Mouse (Mus musculus): ENCODE results near the gene Fam217a. TPM values are rescaled to one million over a fixed set of nuclear protein-coding genes. Genes with fewer than 3 reads are reported as not detected.
A peak's percentile ranks its signal among the peaks of the same experiment; 100 is the strongest.
"Not testable (repeated sequence)": the region's sequence is repeated elsewhere in the genome, so short reads cannot be mapped to it uniquely, and the experiment has no call there.

The Fam217a gene
- total RNA-seq, 2 experiments from 2014 or later, result not detected

- peak; percentile 65 for ATAC-seq (replicated peaks; ENCODE audit: poor library complexity, severe bottlenecking)
Observed at GRCm38 (mm10) chr13:34875166-34875710, 48.9 kb downstream of the Fam217a start, which contains the start of gene Prpf4b. TSS of gene Prpf4b (plus strand) at chr13:34875302.

- ATAC-seq (replicated peaks; ENCODE audit: poor library complexity, severe bottlenecking), result not testable (repeated sequence)
Observed at GRCm38 (mm10) chr13:34874736-34875135, 49.4 kb downstream of the Fam217a start.

- peak; percentile 86 for ATAC-seq (replicated peaks; ENCODE audit: poor library complexity, severe bottlenecking)
Observed at GRCm38 (mm10) chr13:34873801-34874681, 50.1 kb downstream of the Fam217a start.

- ATAC-seq (replicated peaks; ENCODE audit: poor library complexity, severe bottlenecking), result peak; percentile 95
Observed at GRCm38 (mm10) chr13:34864420-34865169, 59.5 kb downstream of the Fam217a start.

GRCm38 (mm10) chr13:34861166-34861565, 62.9 kb downstream of the Fam217a start:
- not testable (repeated sequence) for ATAC-seq (replicated peaks; ENCODE audit: poor library complexity, severe bottlenecking)

Other genes starting within 250 kb of the Fam217a start
- gene Fam50b, start 189.5 kb downstream of the Fam217a start, total RNA-seq (2014; fragmentation: Nextera tagmentation), result not detected in 2 replicates
- not detected in 2 replicates for gene Fam50b, start 189.5 kb downstream of the Fam217a start, total RNA-seq (2017)
- 124 and 139 TPM in 2 replicates for gene Prpf4b, start 49.0 kb downstream of the Fam217a start, total RNA-seq (2014; fragmentation: Nextera tagmentation)
- 129 and 142 TPM in 2 replicates for gene Prpf4b, start 49.0 kb downstream of the Fam217a start, total RNA-seq (2017)
- not detected in 2 replicates for gene 4933417A18Rik, start 99 bp upstream of the Fam217a start, total RNA-seq (2014; fragmentation: Nextera tagmentation)
- not detected in 2 replicates for gene 4933417A18Rik, start 99 bp upstream of the Fam217a start, total RNA-seq (2017)
- not detected in 2 replicates for gene Eci3, start 39.5 kb upstream of the Fam217a start, total RNA-seq (2014; fragmentation: Nextera tagmentation)
- not detected in 2 replicates for gene Eci3, start 39.5 kb upstream of the Fam217a start, total RNA-seq (2017)
- gene Eci2, start 102.8 kb upstream of the Fam217a start, total RNA-seq (2014; fragmentation: Nextera tagmentation), result 69.6 and 82.3 TPM in 2 replicates
- gene Eci2, start 102.8 kb upstream of the Fam217a start, total RNA-seq (2017), result 52.6 and 74.6 TPM in 2 replicates